Mouse (Mus musculus) neural tube, embryonic 12.5 days (tissue): ENCODE measurements around the gene Spcs2. TPM values are rescaled to one million over a fixed set of nuclear protein-coding genes. Genes with fewer than 3 reads are reported as not detected.
"Not testable (repeated sequence)": the region's sequence is repeated elsewhere in the genome, so short reads cannot be mapped to it uniquely, and the experiment has no call there.

Source experiments
- ATAC-seq: fragments of 200-750 bp; cut with Nextera tagmentation; 2 replicates; pipeline ENCODE4 v1.8.0; 2017; ENCODE audit warnings: low read depth, mild to moderate bottlenecking, moderate TSS enrichment, moderate library complexity; ENCODE audit not compliant: low FRiP score
- H3K27ac ChIP-seq: fragments of 300-500 bp; sonication (generic); 2 replicates; pipeline ENCODE4 v1.5.1; 2016
- H3K27me3 ChIP-seq: fragments of 300-500 bp; sonication (generic); replicated peaks from 2 replicates; pipeline ENCODE4 v1.6.1; 2016; ENCODE audit warnings: mild to moderate bottlenecking
- H3K36me3 ChIP-seq: fragments of 300-500 bp; sonication (generic); 2 replicates; pipeline ENCODE4 v1.6.1; 2016; ENCODE audit warnings: mild to moderate bottlenecking
- H3K4me1 ChIP-seq: fragments of 300-500 bp; sonication (generic); 2 replicates; pipeline ENCODE4 v1.6.1; 2016
- H3K4me2 ChIP-seq: fragments of 300-500 bp; sonication (generic); replicated peaks from 2 replicates; pipeline ENCODE4 v1.6.1; 2016; ENCODE audit warnings: mild to moderate bottlenecking
- H3K4me3 ChIP-seq: fragments of 300-500 bp; sonication (generic); 2 replicates; pipeline ENCODE4 v1.5.1; 2016
- H3K9ac ChIP-seq: fragments of 300-500 bp; sonication (generic); 2 replicates; pipeline ENCODE4 v1.6.1; 2016; ENCODE audit warnings: mild to moderate bottlenecking
- H3K9me3 ChIP-seq: fragments of 300-500 bp; sonication (generic); 2 replicates; pipeline ENCODE4 v1.6.1; 2016; ENCODE audit warnings: mild to moderate bottlenecking
- WGBS: fragments of 180-500 bp; shearing (Covaris S2); methylation state at CpG from one replicate; pipeline ENCODE4 v1.1.7; 2016; 5-methylcytosine and 5-hydroxymethylcytosine counted together
- polyA plus RNA-seq: library from polyadenylated mRNA; unstranded; fragments of >200 nt; fragmentation: Nextera tagmentation; extraction: Ambion mirVana; gene quantifications from 2 replicates; pipeline ENCODE4 v1.2.1, GENCODE M21; 2016

The Spcs2 gene
- polyA plus RNA-seq, 1 experiment from 2014 or later = 337 TPM

DNA sequence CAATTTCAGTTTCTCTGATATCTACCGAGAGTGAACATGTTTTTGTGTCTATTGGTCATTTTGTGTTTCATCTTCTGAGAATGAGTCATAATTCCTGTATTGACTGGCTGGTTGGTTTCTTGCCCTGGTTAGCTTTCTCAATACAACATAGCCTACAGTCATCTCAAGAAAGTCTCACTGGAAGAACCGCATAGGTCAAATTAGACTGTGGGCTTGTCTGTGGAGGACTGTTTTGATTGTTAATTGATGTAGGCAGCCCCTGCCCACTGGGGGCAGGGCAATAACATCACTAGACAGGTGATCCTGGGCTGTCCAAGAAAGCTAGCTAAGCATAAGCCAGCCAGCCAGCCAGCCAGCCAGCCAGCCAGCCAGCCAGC is 29.4 kb downstream of the Spcs2 start:
- Histone ChIP-seq H3K36me3 (peaks cover 25% of the 10 kb centered on the region), H3K27ac (no peak overlapping the region), H3K9ac (no peak overlapping the region), H3K4me3 (no peak overlapping the region), H3K27me3 (no peaks in the 10 kb centered on the region), H3K4me2 (no peak overlapping the region), H3K4me1 (no peaks in the 10 kb centered on the region), H3K9me3 (no peaks in the 10 kb centered on the region)
- no peak for ATAC-seq
- WGBS = 98% methylated on average over 2 of the region's 2 CpGs

- peaks cover 20% of the 10 kb centered on the region for H3K36me3 ChIP-seq
- H3K4me2 ChIP-seq = no peak overlapping the region
- no peak overlapping the region for H3K4me3 ChIP-seq
- H3K27me3 ChIP-seq = no peaks in the 10 kb centered on the region
- 87% methylated on average over 5 of the region's 5 CpGs for WGBS
- no peak overlapping the region for H3K9ac ChIP-seq
- no peak for ATAC-seq
- H3K27ac ChIP-seq = no peak overlapping the region
- no peaks in the 10 kb centered on the region for H3K4me1 ChIP-seq
- H3K9me3 ChIP-seq = no peaks in the 10 kb centered on the region
Measured at GRCm38 (mm10) chr7:99833115-99833845, 30.0 kb downstream of the Spcs2 start.

DNA sequence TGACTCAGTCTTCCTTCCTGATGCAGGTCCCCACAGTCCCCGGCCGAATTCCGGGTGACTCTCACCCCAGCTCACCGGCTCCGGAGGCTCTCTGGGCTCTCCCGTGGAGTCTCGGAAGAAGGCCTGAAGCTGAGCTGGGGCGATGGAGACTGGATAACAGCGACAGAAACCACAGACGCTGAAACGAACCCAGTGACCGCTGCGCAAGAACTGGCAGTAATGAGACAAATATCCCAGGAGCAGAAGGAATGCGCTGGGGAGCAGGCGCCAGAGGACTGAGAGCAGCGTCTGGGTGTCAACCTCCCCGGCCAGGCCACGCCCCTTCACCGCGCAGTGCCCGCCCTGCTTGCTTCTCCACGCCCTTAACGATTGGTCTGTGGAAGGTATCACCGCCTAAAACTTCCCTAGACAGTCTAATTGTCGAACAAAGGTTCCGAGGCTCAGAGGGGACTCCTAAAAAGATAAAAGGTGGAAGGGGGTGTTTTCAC is 35.1 kb downstream of the Spcs2 start, which contains the start of gene Neu3:
TSS of gene Neu3 (minus strand) at position 335 of the 488 bp plus-strand sequence.
- under 1% methylated on average over 26 of the region's 26 CpGs for WGBS
- peak within 1 kb of the TSS; percentile 58 for H3K9ac ChIP-seq
- ATAC-seq = peak; percentile 95
- H3K4me1 ChIP-seq = no peaks in the 10 kb centered on the region
- H3K4me2 ChIP-seq = peak within 1 kb of the TSS; percentile 65
- H3K4me3 ChIP-seq = peak within 1 kb of the TSS; percentile 35
- no peaks in the 10 kb centered on the region for H3K36me3 ChIP-seq
- peak within 1 kb of the TSS; percentile 29; the same call in 1 of the 2 replicates for H3K27ac ChIP-seq
- no peaks in the 10 kb centered on the region for H3K27me3 ChIP-seq
- H3K9me3 ChIP-seq = no peaks in the 10 kb centered on the region

GRCm38 (mm10) chr7:99826096-99826495 is 37.2 kb downstream of the Spcs2 start:
- no peak for ATAC-seq
- Histone ChIP-seq H3K27me3 (no peaks in the 10 kb centered on the region), H3K4me2 (no peak overlapping the region), H3K9ac (no peak overlapping the region), H3K36me3 (no peaks in the 10 kb centered on the region), H3K4me3 (no peak overlapping the region), H3K9me3 (no peaks in the 10 kb centered on the region), H3K27ac (no peak overlapping the region), H3K4me1 (no peaks in the 10 kb centered on the region)
- 72% methylated on average over 6 of the region's 6 CpGs for WGBS

DNA sequence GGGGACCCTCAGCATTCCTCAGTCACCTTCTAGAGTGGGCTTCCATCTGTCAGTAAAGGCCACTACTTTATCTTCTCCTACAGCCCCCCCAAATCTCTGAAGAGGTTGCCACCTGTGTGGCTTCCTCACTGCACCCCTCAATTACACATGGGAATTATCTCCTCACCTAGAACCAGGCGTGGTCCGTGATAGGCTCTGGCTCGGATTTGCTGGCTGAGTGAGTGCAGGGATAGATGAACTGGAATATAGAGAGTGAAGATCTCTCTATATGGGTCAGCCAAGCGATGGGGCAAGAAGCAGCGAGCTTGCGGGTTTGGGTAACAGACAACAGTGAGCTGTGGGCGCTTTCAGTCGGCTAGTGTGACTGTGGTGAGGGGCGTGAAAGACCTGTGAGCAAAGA is 37.8 kb downstream of the Spcs2 start:
- ATAC-seq = no peak
- no peaks in the 10 kb centered on the region for H3K27me3 ChIP-seq
- no peak overlapping the region for H3K4me2 ChIP-seq
- no peaks in the 10 kb centered on the region for H3K36me3 ChIP-seq
- 85% methylated on average over 9 of the region's 9 CpGs for WGBS
- no peak overlapping the region for H3K4me3 ChIP-seq
- H3K9me3 ChIP-seq = no peaks in the 10 kb centered on the region
- H3K4me1 ChIP-seq = no peaks in the 10 kb centered on the region
- H3K9ac ChIP-seq = no peak overlapping the region
- H3K27ac ChIP-seq = no peak overlapping the region

GRCm38 (mm10) chr7:99824649-99825483 is 38.4 kb downstream of the Spcs2 start:
- Histone ChIP-seq H3K36me3 (no peaks in the 10 kb centered on the region), H3K4me1 (no peaks in the 10 kb centered on the region), H3K4me2 (no peak overlapping the region), H3K9ac (no peak overlapping the region), H3K27me3 (no peaks in the 10 kb centered on the region), H3K4me3 (no peak overlapping the region), H3K27ac (no peak overlapping the region), H3K9me3 (no peaks in the 10 kb centered on the region)
- WGBS = 90% methylated on average over 16 of the region's 16 CpGs
- ATAC-seq = no peak

GRCm38 (mm10) chr7:99823045-99823663 is 40.1 kb downstream of the Spcs2 start:
- Histone ChIP-seq H3K36me3 (no peaks in the 10 kb centered on the region), H3K27ac (no peak overlapping the region), H3K27me3 (no peaks in the 10 kb centered on the region), H3K4me2 (no peak overlapping the region), H3K4me1 (no peaks in the 10 kb centered on the region), H3K9ac (no peak overlapping the region), H3K4me3 (no peak overlapping the region), H3K9me3 (no peaks in the 10 kb centered on the region)
- no peak for ATAC-seq
- 89% methylated on average over 10 of the region's 10 CpGs for WGBS

DNA sequence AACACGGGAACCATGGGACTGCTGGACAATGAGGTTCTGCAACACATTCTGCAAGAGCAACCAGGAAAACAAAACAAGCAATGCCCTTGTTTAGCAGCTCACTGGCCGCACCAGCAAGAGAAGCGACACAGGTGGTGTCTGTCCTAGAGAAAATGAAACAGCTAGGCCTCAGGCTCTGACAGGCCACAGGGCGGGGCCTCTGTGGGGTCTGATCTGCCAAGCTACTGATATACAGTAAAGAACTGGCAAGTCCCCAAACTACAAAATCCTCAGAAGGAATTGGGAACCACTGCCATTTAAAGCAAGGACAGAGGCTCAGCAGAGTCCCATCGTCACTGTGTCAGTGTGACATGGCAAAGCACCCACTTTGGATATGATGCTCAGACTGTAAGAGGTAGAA is 40.8 kb downstream of the Spcs2 start:
- H3K36me3 ChIP-seq = no peaks in the 10 kb centered on the region
- no peak overlapping the region for H3K9ac ChIP-seq
- no peak overlapping the region for H3K27ac ChIP-seq
- H3K9me3 ChIP-seq = no peaks in the 10 kb centered on the region
- no peaks in the 10 kb centered on the region for H3K4me1 ChIP-seq
- H3K4me3 ChIP-seq = no peak overlapping the region
- ATAC-seq = no peak
- H3K27me3 ChIP-seq = no peaks in the 10 kb centered on the region
- H3K4me2 ChIP-seq = no peak overlapping the region
- 88% methylated on average over 5 of the region's 5 CpGs for WGBS

GRCm38 (mm10) chr7:99821953-99822352 is 41.3 kb downstream of the Spcs2 start:
- WGBS = 88% methylated on average over 2 of the region's 2 CpGs

GRCm38 (mm10) chr7:99818181-99818725 is 45.0 kb downstream of the Spcs2 start:
- H3K36me3 ChIP-seq, H3K27ac ChIP-seq, H3K9ac ChIP-seq, H3K4me1 ChIP-seq, H3K4me3 ChIP-seq, H3K9me3 ChIP-seq, H3K4me2 ChIP-seq, H3K27me3 ChIP-seq, ATAC-seq: not testable (repeated sequence)
- WGBS = 16% methylated on average over 9 of the region's 9 CpGs

More at GRCm38 (mm10) chr7:99821953-99822352, 41.3 kb downstream of the Spcs2 start:
- H3K4me1 ChIP-seq = no peaks in the 10 kb centered on the region
- no peak overlapping the region for H3K27ac ChIP-seq
- no peak overlapping the region for H3K4me2 ChIP-seq
- ATAC-seq = no peak
- H3K27me3 ChIP-seq = no peaks in the 10 kb centered on the region
- no peaks in the 10 kb centered on the region for H3K9me3 ChIP-seq
- H3K36me3 ChIP-seq = no peaks in the 10 kb centered on the region
- no peak overlapping the region for H3K4me3 ChIP-seq
- H3K9ac ChIP-seq = no peak overlapping the region

- Histone ChIP-seq H3K4me3 (no peak overlapping the region), H3K9me3 (no peaks in the 10 kb centered on the region), H3K36me3 (0 out of 2 replicates have a peak, but pooled peaks cover 5% of the 10 kb centered on the region), H3K4me2 (no peak overlapping the region), H3K27ac (no peak overlapping the region), H3K27me3 (no peaks in the 10 kb centered on the region), H3K4me1 (no peaks in the 10 kb centered on the region), H3K9ac (no peak overlapping the region)
- 88% methylated on average over 11 of the region's 11 CpGs for WGBS
- no peak for ATAC-seq
Measured at GRCm38 (mm10) chr7:99813394-99813793, 49.9 kb downstream of the Spcs2 start.

DNA sequence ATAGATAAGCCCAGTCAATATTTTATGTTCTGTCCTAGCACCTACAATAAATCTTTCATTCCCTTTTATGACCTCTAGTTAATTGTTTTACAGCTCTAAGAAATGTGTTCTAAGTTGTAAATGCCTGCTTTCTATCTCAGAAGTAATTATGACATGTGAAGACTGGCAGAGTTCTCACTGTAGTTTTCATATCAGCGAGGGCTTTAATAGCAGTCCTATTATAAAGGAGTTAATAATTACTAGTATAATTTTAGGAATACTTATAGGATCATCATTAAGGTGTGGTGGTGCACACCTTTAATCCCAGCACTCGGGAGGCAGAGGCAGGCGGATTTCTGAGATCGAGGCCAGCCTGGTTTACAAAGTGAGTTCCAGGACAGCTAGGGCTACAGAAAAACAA is 51.6 kb downstream of the Spcs2 start:
- Histone ChIP-seq H3K27ac (no peak overlapping the region), H3K9me3 (no peaks in the 10 kb centered on the region), H3K36me3 (0 out of 2 replicates have a peak, but pooled peaks cover 5% of the 10 kb centered on the region), H3K9ac (no peak overlapping the region), H3K4me3 (no peak overlapping the region), H3K4me1 (no peaks in the 10 kb centered on the region), H3K4me2 (no peak overlapping the region), H3K27me3 (no peaks in the 10 kb centered on the region)
- no peak for ATAC-seq
- 88% methylated on average over 4 of the region's 4 CpGs for WGBS
